Mouse (Mus musculus): ENCODE data around the gene Serinc3. TPM values are rescaled to one million over a fixed set of nuclear protein-coding genes. Genes with fewer than 3 reads are reported as not detected.
"Not testable (repeated sequence)": the region's sequence is repeated elsewhere in the genome, so short reads cannot be mapped to it uniquely, and the experiment has no call there.

The Serinc3 gene
- polyA plus RNA-seq, 1 experiment from 2014 or later = 112 TPM

GRCm38 (mm10) chr2:163662698-163663221, 17.8 kb upstream of the Serinc3 start:
- H3K27me3 ChIP-seq = no peaks in the 10 kb centered on the region
- peaks cover 75% of the 10 kb centered on the region for H3K4me1 ChIP-seq (replicated peaks)
- DNase-seq (no peak), ATAC-seq (ENCODE audit: low read depth) (no peak)
- no peak overlapping the region for H3K27ac ChIP-seq
- peaks cover 17% of the 10 kb centered on the region for H3K36me3 ChIP-seq
- no peaks in the 10 kb centered on the region for H3K9me3 ChIP-seq (replicated peaks)
- no peak overlapping the region for H3K4me3 ChIP-seq (replicated peaks)
- no peak overlapping the region for H3K4me2 ChIP-seq
- 38% methylated on average over 2 of the region's 2 CpGs for WGBS (ENCODE audit: insufficient replicate concordance)
- no peak overlapping the region for H3K9ac ChIP-seq

GRCm38 (mm10) chr2:163662076-163662475, 17.1 kb upstream of the Serinc3 start:
- no peak overlapping the region for H3K27ac ChIP-seq
- no peak overlapping the region for H3K4me2 ChIP-seq

GRCm38 (mm10) chr2:163661371-163661850, 16.5 kb upstream of the Serinc3 start:
- no peak overlapping the region for H3K4me3 ChIP-seq (replicated peaks)
- H3K36me3 ChIP-seq = peaks cover 17% of the 10 kb centered on the region
- ATAC-seq (ENCODE audit: low read depth) (no peak), DNase-seq (no peak)
- peaks cover 69% of the 10 kb centered on the region for H3K4me1 ChIP-seq (replicated peaks)
- H3K27ac ChIP-seq = no peak overlapping the region
- 72% methylated on average over 6 of the region's 6 CpGs for WGBS (ENCODE audit: insufficient replicate concordance)
- H3K27me3 ChIP-seq = no peaks in the 10 kb centered on the region
- peak overlapping the region; percentile 5; the same call in 1 of the 2 replicates for H3K4me2 ChIP-seq
- no peaks in the 10 kb centered on the region for H3K9me3 ChIP-seq (replicated peaks)
- H3K9ac ChIP-seq = peak overlapping the region; percentile 27; the same call in 1 of the 2 replicates

More at GRCm38 (mm10) chr2:163662076-163662475, 17.1 kb upstream of the Serinc3 start:
- peaks cover 17% of the 10 kb centered on the region for H3K36me3 ChIP-seq
- peaks cover 73% of the 10 kb centered on the region for H3K4me1 ChIP-seq (replicated peaks)
- no peak for ATAC-seq (ENCODE audit: low read depth)
- DNase-seq = no peak
- H3K9ac ChIP-seq = no peak overlapping the region
- H3K4me3 ChIP-seq (replicated peaks) = no peak overlapping the region
- no peaks in the 10 kb centered on the region for H3K27me3 ChIP-seq
- H3K9me3 ChIP-seq (replicated peaks) = no peaks in the 10 kb centered on the region
- 90% methylated on average over 5 of the region's 5 CpGs for WGBS (ENCODE audit: insufficient replicate concordance)

- Histone ChIP-seq H3K4me1 (replicated peaks) (peaks cover 59% of the 10 kb centered on the region), H3K27me3 (no peaks in the 10 kb centered on the region), H3K9me3 (replicated peaks) (no peaks in the 10 kb centered on the region), H3K36me3 (peaks cover 11% of the 10 kb centered on the region), H3K9ac (peak overlapping the region; percentile 49), H3K27ac (peak overlapping the region; percentile 65), H3K4me2 (peak overlapping the region; percentile 73), H3K4me3 (replicated peaks) (peak overlapping the region; percentile 83)
- ATAC-seq (ENCODE audit: low read depth) (0 out of 2 replicates have a peak, but pooled peaks have one; percentile 7), DNase-seq (no peak)
- WGBS (ENCODE audit: insufficient replicate concordance) = 40% methylated on average over 5 of the region's 5 CpGs
Measured at GRCm38 (mm10) chr2:163660103-163660701, 15.3 kb upstream of the Serinc3 start.

GRCm38 (mm10) chr2:163659431-163659830, 14.5 kb upstream of the Serinc3 start:
- H3K9me3 ChIP-seq (replicated peaks) = no peaks in the 10 kb centered on the region
- WGBS (ENCODE audit: insufficient replicate concordance) = 67% methylated on average over 12 of the region's 12 CpGs

GRCm38 (mm10) chr2:163658941-163659340, 14.0 kb upstream of the Serinc3 start:
- H3K9me3 ChIP-seq (replicated peaks) = no peaks in the 10 kb centered on the region
- peak overlapping the region; percentile 87 for H3K27ac ChIP-seq
- no peaks in the 10 kb centered on the region for H3K27me3 ChIP-seq
- H3K4me2 ChIP-seq = peak overlapping the region; percentile 73
- H3K9ac ChIP-seq = peak overlapping the region; percentile 88
- no peak for DNase-seq
- peaks cover 48% of the 10 kb centered on the region for H3K4me1 ChIP-seq (replicated peaks)
- H3K4me3 ChIP-seq (replicated peaks) = peak overlapping the region; percentile 83
- ATAC-seq (ENCODE audit: low read depth) = peak; percentile 27; the same call in 1 of the 2 replicates
- WGBS (ENCODE audit: insufficient replicate concordance) = 0% methylated on average over 8 of the region's 8 CpGs
- peaks cover 9% of the 10 kb centered on the region for H3K36me3 ChIP-seq

More at GRCm38 (mm10) chr2:163659431-163659830, 14.5 kb upstream of the Serinc3 start:
- Histone ChIP-seq H3K4me2 (peak overlapping the region; percentile 73), H3K4me1 (replicated peaks) (peaks cover 53% of the 10 kb centered on the region), H3K27ac (peak overlapping the region; percentile 87), H3K27me3 (no peaks in the 10 kb centered on the region), H3K36me3 (peaks cover 11% of the 10 kb centered on the region), H3K9ac (peak overlapping the region; percentile 88), H3K4me3 (replicated peaks) (peak overlapping the region; percentile 83)
- ATAC-seq (ENCODE audit: low read depth) (no peak), DNase-seq (peak; percentile 44)

GRCm38 (mm10) chr2:163657975-163658886, 13.3 kb upstream of the Serinc3 start, which contains the start of gene Pkig:
TSS of gene Pkig (plus strand) at chr2:163658386.
- H3K9me3 ChIP-seq (replicated peaks) = no peaks in the 10 kb centered on the region
- H3K36me3 ChIP-seq = peaks cover 8% of the 10 kb centered on the region; the same call in 1 of the 2 replicates
- 1% methylated on average over 71 of the region's 71 CpGs for WGBS (ENCODE audit: insufficient replicate concordance)
- peak; percentile 77 for DNase-seq
- H3K9ac ChIP-seq = peak within 1 kb of the TSS; percentile 88
- peak within 1 kb of the TSS; percentile 87 for H3K27ac ChIP-seq
- H3K4me2 ChIP-seq = peak within 1 kb of the TSS; percentile 73
- no peaks in the 10 kb centered on the region for H3K27me3 ChIP-seq
- H3K4me1 ChIP-seq (replicated peaks) = peaks cover 47% of the 10 kb centered on the region
- peak; percentile 87 for ATAC-seq (ENCODE audit: low read depth)
- H3K4me3 ChIP-seq (replicated peaks) = peak within 1 kb of the TSS; percentile 83

GRCm38 (mm10) chr2:163657486-163657885, 12.6 kb upstream of the Serinc3 start:
- 66% methylated on average over 2 of the region's 2 CpGs for WGBS (ENCODE audit: insufficient replicate concordance)
- H3K36me3 ChIP-seq = peaks cover 8% of the 10 kb centered on the region; the same call in 1 of the 2 replicates
- H3K9ac ChIP-seq = no peak overlapping the region
- ATAC-seq (ENCODE audit: low read depth) = no peak
- H3K4me3 ChIP-seq (replicated peaks) = no peak overlapping the region
- peak overlapping the region; percentile 73 for H3K4me2 ChIP-seq
- H3K27me3 ChIP-seq = no peaks in the 10 kb centered on the region
- peaks cover 43% of the 10 kb centered on the region for H3K4me1 ChIP-seq (replicated peaks)
- no peak overlapping the region for H3K27ac ChIP-seq
- no peaks in the 10 kb centered on the region for H3K9me3 ChIP-seq (replicated peaks)
- DNase-seq = no peak

- H3K4me1 ChIP-seq (replicated peaks) = peaks cover 26% of the 10 kb centered on the region
- WGBS (ENCODE audit: insufficient replicate concordance) = 91% methylated on average over 9 of the region's 12 CpGs
- not testable (repeated sequence) for H3K9ac ChIP-seq; H3K27me3 ChIP-seq; H3K4me2 ChIP-seq; H3K9me3 ChIP-seq (replicated peaks); ATAC-seq (ENCODE audit: low read depth); DNase-seq; H3K36me3 ChIP-seq; H3K4me3 ChIP-seq (replicated peaks); H3K27ac ChIP-seq
Measured at GRCm38 (mm10) chr2:163655699-163656098, 10.8 kb upstream of the Serinc3 start.

- Histone ChIP-seq H3K27ac (no peak overlapping the region), H3K9ac (no peak overlapping the region), H3K36me3 (peaks cover 4% of the 10 kb centered on the region), H3K4me2 (no peak overlapping the region; the same call in 1 of the 2 replicates), H3K4me3 (replicated peaks) (no peak overlapping the region), H3K27me3 (no peaks in the 10 kb centered on the region), H3K4me1 (replicated peaks) (peaks cover 20% of the 10 kb centered on the region), H3K9me3 (replicated peaks) (0 out of 2 replicates have a peak, but pooled peaks cover 5% of the 10 kb centered on the region)
- ATAC-seq (ENCODE audit: low read depth) = no peak
- 75% methylated on average over 5 of the region's 5 CpGs for WGBS (ENCODE audit: insufficient replicate concordance)
- no peak for DNase-seq
Measured at GRCm38 (mm10) chr2:163646461-163647080, 1.6 kb upstream of the Serinc3 start.
